Mouse (Mus musculus) heart, postnatal 0 days (tissue): ENCODE measurements around the gene Elavl1.

Experiments
- CTCF ChIP-seq: IDR thresholded peaks from 2 replicates; pipeline ENCODE4 v1.5.1; 2016; ENCODE audit warnings: antibody characterized with exemption, control low read depth, low read depth
- EP300 ChIP-seq: IDR thresholded peaks from 2 replicates; pipeline ENCODE4 v1.6.1; 2016; ENCODE audit warnings: antibody characterized with exemption, low read depth

DNA sequence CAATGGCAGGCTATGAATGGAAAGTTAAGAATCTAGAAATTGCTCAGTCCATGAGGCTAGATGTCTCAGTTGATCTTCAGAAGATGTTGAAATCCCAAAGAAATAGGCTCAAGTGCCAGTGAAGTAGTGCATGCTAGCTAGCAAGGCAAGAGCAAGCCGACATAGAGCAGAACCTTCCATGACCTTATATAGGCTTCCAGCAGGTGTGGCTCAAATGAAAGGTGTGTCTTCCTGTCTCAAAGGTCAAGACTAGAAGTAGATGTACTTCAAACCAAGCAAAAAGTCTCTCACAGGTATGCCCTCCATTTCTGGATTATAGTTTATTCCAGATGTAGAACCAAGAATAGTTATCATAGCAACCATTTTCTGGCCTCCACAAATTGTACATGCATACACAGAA is 8.8 kb upstream of the Elavl1 start:
- TF ChIP-seq CTCF = no peak
- no peak for TF ChIP-seq EP300
